Mouse (Mus musculus) hindlimb bud, embryonic 11.5 days (tissue): ENCODE data around the gene Ccdc183.
A peak's percentile ranks its signal among the peaks of the same experiment; 100 is the strongest.

Experiments
- DNase-seq: peaks from one replicate; pipeline ENCODE4 v3.0.0-alpha.2; 2012; ENCODE audit warnings: low read depth, low spot score; ENCODE audit errors: extremely low spot score

Ccdc183 gene

GRCm38 (mm10) chr2:25607761-25608622 lies 9.5 kb downstream of the Ccdc183 start, which contains the start of gene Rabl6:
Gene Rabl6 (minus strand): TSS chr2:25608521.
- peak; percentile 64 for DNase-seq

- DNase-seq: no peak
Measured at GRCm38 (mm10) chr2:25602526-25602925, 15.0 kb downstream of the Ccdc183 start.

- DNase-seq: no peak
Measured at GRCm38 (mm10) chr2:25600037-25600436, 17.4 kb downstream of the Ccdc183 start.

- DNase-seq: no peak
Measured at GRCm38 (mm10) chr2:25598749-25599148, 18.7 kb downstream of the Ccdc183 start.

GRCm38 (mm10) chr2:25596765-25597510 lies 20.5 kb downstream of the Ccdc183 start:
- DNase-seq: no peak

GRCm38 (mm10) chr2:25591863-25592262 lies 25.6 kb downstream of the Ccdc183 start:
- no peak for DNase-seq

GRCm38 (mm10) chr2:25588227-25588907 lies 29.1 kb downstream of the Ccdc183 start:
- DNase-seq: no peak

- no peak for DNase-seq
Measured at GRCm38 (mm10) chr2:25587290-25587689, 30.2 kb downstream of the Ccdc183 start.

- DNase-seq: no peak
Measured at GRCm38 (mm10) chr2:25585601-25586000, 31.9 kb downstream of the Ccdc183 start.

- no peak for DNase-seq
Measured at GRCm38 (mm10) chr2:25584856-25585255, 32.6 kb downstream of the Ccdc183 start.

GRCm38 (mm10) chr2:25584152-25584551 lies 33.3 kb downstream of the Ccdc183 start:
- no peak for DNase-seq

GRCm38 (mm10) chr2:25583571-25583970 lies 33.9 kb downstream of the Ccdc183 start:
- no peak for DNase-seq

GRCm38 (mm10) chr2:25583120-25583481 lies 34.4 kb downstream of the Ccdc183 start:
- no peak for DNase-seq

GRCm38 (mm10) chr2:25582466-25583119 lies 34.9 kb downstream of the Ccdc183 start:
- no peak for DNase-seq

GRCm38 (mm10) chr2:25581901-25582301 lies 35.6 kb downstream of the Ccdc183 start:
- DNase-seq: no peak

GRCm38 (mm10) chr2:25581294-25581864 lies 36.1 kb downstream of the Ccdc183 start, which contains the start of gene Ajm1:
Gene Ajm1 (minus strand): TSS chr2:25581757.
- no peak for DNase-seq

GRCm38 (mm10) chr2:25580621-25581101 lies 36.8 kb downstream of the Ccdc183 start:
- no peak for DNase-seq

- DNase-seq: peak; percentile 28
Measured at GRCm38 (mm10) chr2:25579737-25580460, 37.6 kb downstream of the Ccdc183 start.

- DNase-seq: no peak
Measured at GRCm38 (mm10) chr2:25578796-25579736, 38.4 kb downstream of the Ccdc183 start.
